Mouse (Mus musculus): ENCODE data around the gene Cldn5. TPM values are rescaled to one million over a fixed set of nuclear protein-coding genes. Genes with fewer than 3 reads are reported as not detected.

Cldn5 gene
- polyA plus RNA-seq, 1 experiment from 2014 or later = 25.5 TPM

- Histone ChIP-seq H3K27me3 (ENCODE audit: poor library complexity, severe bottlenecking) (no peaks in the 10 kb centered on the region), H3K4me1 (no peaks in the 10 kb centered on the region), H3K27ac (no peak overlapping the region), H3K36me3 (replicated peaks) (peaks cover 99% of the 10 kb centered on the region), H3K4me3 (no peak overlapping the region), H3K9me3 (no peaks in the 10 kb centered on the region)
- WGBS = 94% methylated on average over 7 of the region's 7 CpGs
- no peak for DNase-seq (ENCODE audit: extremely low spot score, low spot score)
Measured at GRCm38 (mm10) chr16:18796645-18797044, 20.0 kb downstream of the Cldn5 start.

- H3K4me3 ChIP-seq = no peak overlapping the region
- H3K36me3 ChIP-seq (replicated peaks) = peaks cover 94% of the 10 kb centered on the region
- no peak for DNase-seq (ENCODE audit: extremely low spot score, low spot score)
- H3K4me1 ChIP-seq = no peaks in the 10 kb centered on the region
- H3K27me3 ChIP-seq (ENCODE audit: poor library complexity, severe bottlenecking) = no peaks in the 10 kb centered on the region
- H3K9me3 ChIP-seq = no peaks in the 10 kb centered on the region
- no peak overlapping the region for H3K27ac ChIP-seq
- WGBS = 90% methylated on average over 5 of the region's 5 CpGs
Measured at GRCm38 (mm10) chr16:18798151-18798550, 21.5 kb downstream of the Cldn5 start.

DNA sequence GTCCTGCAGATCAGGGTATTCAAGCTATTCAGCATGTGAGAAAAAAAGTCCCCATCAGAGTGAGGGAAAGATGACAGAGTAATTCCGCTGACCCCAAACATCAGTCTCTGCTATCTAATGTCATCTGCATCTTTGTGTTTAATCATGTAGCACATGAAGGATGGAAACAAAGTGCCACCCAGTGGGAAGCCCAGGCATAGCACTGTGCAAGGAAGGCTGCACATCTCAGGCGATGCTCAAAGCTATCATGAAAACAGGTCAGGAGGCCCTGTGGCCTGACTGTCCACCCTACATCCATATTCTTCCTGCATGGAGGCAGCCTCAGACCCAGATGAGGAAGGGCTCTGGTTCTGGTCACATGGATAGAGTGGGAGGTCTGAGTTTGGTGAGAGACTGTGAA is 22.2 kb downstream of the Cldn5 start:
- 80% methylated on average over 2 of the region's 2 CpGs for WGBS
- no peak for DNase-seq (ENCODE audit: extremely low spot score, low spot score)
- no peaks in the 10 kb centered on the region for H3K27me3 ChIP-seq (ENCODE audit: poor library complexity, severe bottlenecking)
- H3K4me3 ChIP-seq = no peak overlapping the region
- H3K36me3 ChIP-seq (replicated peaks) = peaks cover 91% of the 10 kb centered on the region
- no peaks in the 10 kb centered on the region for H3K4me1 ChIP-seq
- no peaks in the 10 kb centered on the region for H3K9me3 ChIP-seq
- H3K27ac ChIP-seq = no peak overlapping the region

DNA sequence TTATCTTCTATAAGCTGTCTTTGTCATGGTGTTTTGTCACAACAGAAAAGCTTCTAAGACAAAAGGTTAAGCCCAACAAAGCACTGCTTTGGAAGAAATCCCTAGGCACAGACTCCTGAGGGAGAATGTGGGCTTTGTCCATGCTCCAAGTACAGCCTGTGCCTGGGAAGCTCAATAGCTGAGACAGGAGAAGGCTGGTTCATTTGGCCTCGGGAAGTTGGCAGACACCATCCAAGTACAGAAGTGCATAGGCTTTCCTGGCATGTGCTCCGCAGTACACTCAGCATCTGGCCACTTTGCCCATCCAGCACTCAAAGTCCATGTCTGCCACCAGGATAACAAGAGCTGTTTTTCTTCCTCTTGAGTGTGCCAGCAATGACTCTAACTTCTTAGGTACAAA is 29.1 kb downstream of the Cldn5 start:
- H3K4me3 ChIP-seq = no peak overlapping the region
- H3K4me1 ChIP-seq = peaks cover 13% of the 10 kb centered on the region
- no peaks in the 10 kb centered on the region for H3K27me3 ChIP-seq (ENCODE audit: poor library complexity, severe bottlenecking)
- no peak for DNase-seq (ENCODE audit: extremely low spot score, low spot score)
- H3K9me3 ChIP-seq = no peaks in the 10 kb centered on the region; the same call in 1 of the 2 replicates
- H3K36me3 ChIP-seq (replicated peaks) = peaks cover 85% of the 10 kb centered on the region
- WGBS = 94% methylated on average over 2 of the region's 2 CpGs
- no peak overlapping the region for H3K27ac ChIP-seq

GRCm38 (mm10) chr16:18809001-18809400 is 32.4 kb downstream of the Cldn5 start:
- no peak overlapping the region for H3K27ac ChIP-seq
- WGBS = 95% methylated on average over 5 of the region's 5 CpGs
- H3K4me1 ChIP-seq = peaks cover 28% of the 10 kb centered on the region
- no peaks in the 10 kb centered on the region; the same call in 1 of the 2 replicates for H3K9me3 ChIP-seq
- H3K27me3 ChIP-seq (ENCODE audit: poor library complexity, severe bottlenecking) = no peaks in the 10 kb centered on the region
- H3K36me3 ChIP-seq (replicated peaks) = peaks cover 62% of the 10 kb centered on the region
- H3K4me3 ChIP-seq = no peak overlapping the region
- DNase-seq (ENCODE audit: extremely low spot score, low spot score) = no peak

GRCm38 (mm10) chr16:18811032-18811431 is 34.4 kb downstream of the Cldn5 start:
- Histone ChIP-seq H3K4me1 (peaks cover 28% of the 10 kb centered on the region), H3K4me3 (peak overlapping the region; percentile 86), H3K36me3 (replicated peaks) (peaks cover 59% of the 10 kb centered on the region), H3K27ac (peak overlapping the region; percentile 90), H3K9me3 (no peaks in the 10 kb centered on the region), H3K27me3 (ENCODE audit: poor library complexity, severe bottlenecking) (no peaks in the 10 kb centered on the region)
- no peak for DNase-seq (ENCODE audit: extremely low spot score, low spot score)
- 7% methylated on average over 5 of the region's 5 CpGs for WGBS

- peaks cover 59% of the 10 kb centered on the region for H3K36me3 ChIP-seq (replicated peaks)
- H3K27ac ChIP-seq = peak within 1 kb of the TSS; percentile 90
- peak within 1 kb of the TSS; percentile 86 for H3K4me3 ChIP-seq
- WGBS = under 1% methylated on average over 42 of the region's 42 CpGs
- DNase-seq (ENCODE audit: extremely low spot score, low spot score) = peak; percentile 89
- no peaks in the 10 kb centered on the region for H3K9me3 ChIP-seq
- H3K4me1 ChIP-seq = peaks cover 28% of the 10 kb centered on the region
- H3K27me3 ChIP-seq (ENCODE audit: poor library complexity, severe bottlenecking) = no peaks in the 10 kb centered on the region
Measured at GRCm38 (mm10) chr16:18811468-18812384, 35.1 kb downstream of the Cldn5 start, which contains the start of the genes Ufd1 and Cdc45. Gene Ufd1, plus strand, starts transcription at chr16:18811779. Gene Cdc45, minus strand, starts transcription at chr16:18811987.

DNA sequence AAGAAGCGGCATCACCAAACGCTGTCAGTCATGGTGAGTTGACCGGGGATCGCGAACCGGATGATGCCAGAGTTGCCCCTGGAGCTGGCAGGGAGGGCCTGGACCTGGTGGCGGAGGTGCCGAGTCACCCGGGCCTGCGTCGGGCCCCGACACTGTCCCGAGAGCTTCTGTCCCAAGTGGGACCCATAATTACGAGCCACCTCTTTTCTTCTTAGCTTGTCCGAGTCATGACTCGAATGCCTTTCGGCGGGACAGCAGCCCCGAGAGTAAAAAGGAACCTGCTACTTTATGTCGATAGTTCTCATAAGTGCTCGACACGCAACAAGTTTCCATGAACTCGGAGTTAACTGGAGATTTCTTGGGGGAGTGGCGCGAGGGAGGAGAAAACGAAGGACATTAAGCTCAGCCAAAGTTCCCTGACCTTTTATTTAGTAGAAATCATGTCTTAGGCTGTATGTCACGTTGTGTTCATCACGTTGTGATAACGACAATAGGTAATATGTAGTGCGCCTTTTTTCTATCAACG is 35.8 kb downstream of the Cldn5 start:
- H3K4me1 ChIP-seq = peaks cover 28% of the 10 kb centered on the region
- peak overlapping the region; percentile 86 for H3K4me3 ChIP-seq
- H3K27me3 ChIP-seq (ENCODE audit: poor library complexity, severe bottlenecking) = no peaks in the 10 kb centered on the region
- no peaks in the 10 kb centered on the region for H3K9me3 ChIP-seq
- no peak for DNase-seq (ENCODE audit: extremely low spot score, low spot score)
- 3% methylated on average over 31 of the region's 31 CpGs for WGBS
- peak overlapping the region; percentile 90 for H3K27ac ChIP-seq
- peaks cover 59% of the 10 kb centered on the region for H3K36me3 ChIP-seq (replicated peaks)

DNA sequence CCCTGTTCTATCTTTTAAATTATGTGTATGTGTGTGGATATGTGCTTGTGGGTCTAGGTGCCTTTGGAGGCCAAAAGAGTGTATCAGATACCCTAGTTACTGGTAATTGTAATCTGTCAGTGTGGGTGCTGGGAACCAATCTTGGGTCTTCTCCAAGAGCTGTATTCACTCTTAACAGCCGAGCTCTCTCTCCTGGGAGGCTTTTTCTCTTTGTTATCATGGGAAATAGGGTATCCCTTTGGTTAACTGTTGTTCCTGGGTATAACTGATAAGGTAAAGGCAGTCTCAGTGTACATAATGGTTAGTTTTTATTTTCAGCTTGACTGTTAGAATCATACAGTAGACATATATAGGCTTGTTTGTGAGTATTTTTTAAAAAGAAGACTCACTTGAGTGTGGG is 45.7 kb downstream of the Cldn5 start:
- Histone ChIP-seq H3K9me3 (no peaks in the 10 kb centered on the region), H3K4me1 (no peaks in the 10 kb centered on the region), H3K27ac (no peak overlapping the region), H3K27me3 (ENCODE audit: poor library complexity, severe bottlenecking) (no peaks in the 10 kb centered on the region), H3K36me3 (replicated peaks) (peaks cover 100% of the 10 kb centered on the region), H3K4me3 (no peak overlapping the region)
- WGBS = 81% methylated on average over 1 of the region's 1 CpGs
- no peak for DNase-seq (ENCODE audit: extremely low spot score, low spot score)

GRCm38 (mm10) chr16:18822925-18823324 is 46.3 kb downstream of the Cldn5 start:
- Histone ChIP-seq H3K9me3 (no peaks in the 10 kb centered on the region), H3K27ac (no peak overlapping the region), H3K27me3 (ENCODE audit: poor library complexity, severe bottlenecking) (no peaks in the 10 kb centered on the region), H3K4me3 (no peak overlapping the region), H3K36me3 (replicated peaks) (peaks cover 100% of the 10 kb centered on the region), H3K4me1 (no peaks in the 10 kb centered on the region)
- no peak for DNase-seq (ENCODE audit: extremely low spot score, low spot score)
- 83% methylated on average over 4 of the region's 4 CpGs for WGBS

Other genes with a start within 250 kb of the Cldn5 start
- 0.95 and 1.1 TPM in 2 replicates for gene Tbx1, start 186.2 kb upstream of the Cldn5 start, polyA plus RNA-seq (2016; fragmentation: Nextera tagmentation; extraction: Ambion mirVana)
- gene Gp1bb, start 154.4 kb upstream of the Cldn5 start, polyA plus RNA-seq (2016; fragmentation: Nextera tagmentation; extraction: Ambion mirVana) = 3.0 and 3.2 TPM in 2 replicates
- gene Gm49601, start 150.4 kb upstream of the Cldn5 start, polyA plus RNA-seq (2016; fragmentation: Nextera tagmentation; extraction: Ambion mirVana) = 2.3 and 2.4 TPM in 2 replicates
- gene Sept5, start 146.9 kb upstream of the Cldn5 start, polyA plus RNA-seq (2016; fragmentation: Nextera tagmentation; extraction: Ambion mirVana) = 21.0 and 21.5 TPM in 2 replicates
- 94.5 and 101 TPM in 2 replicates for gene Ufd1, start 34.9 kb downstream of the Cldn5 start, polyA plus RNA-seq (2016; fragmentation: Nextera tagmentation; extraction: Ambion mirVana)
- gene Cdc45, start 35.1 kb downstream of the Cldn5 start, polyA plus RNA-seq (2016; fragmentation: Nextera tagmentation; extraction: Ambion mirVana) = 83.9 and 85.3 TPM in 2 replicates
- 29.7 and 31.3 TPM in 2 replicates for gene 2510002D24Rik, start 59.7 kb downstream of the Cldn5 start, polyA plus RNA-seq (2016; fragmentation: Nextera tagmentation; extraction: Ambion mirVana)
- not detected in 2 replicates for gene Gm28539, start 59.7 kb downstream of the Cldn5 start, polyA plus RNA-seq (2016; fragmentation: Nextera tagmentation; extraction: Ambion mirVana)
- gene Mrpl40, start 100.0 kb downstream of the Cldn5 start, polyA plus RNA-seq (2016; fragmentation: Nextera tagmentation; extraction: Ambion mirVana) = 137 and 140 TPM in 2 replicates
- gene Hira, start 100.2 kb downstream of the Cldn5 start, polyA plus RNA-seq (2016; fragmentation: Nextera tagmentation; extraction: Ambion mirVana) = 20.5 and 25.8 TPM in 2 replicates

All from forebrain, embryonic 10.5 days (tissue).